Mouse (Mus musculus) liver, embryonic 13.5 days (tissue): ENCODE measurements around the gene Gm42878. TPM values are rescaled to one million over a fixed set of nuclear protein-coding genes. Genes with fewer than 3 reads are reported as not detected.

Source experiments
- ATAC-seq: fragments of 200-750 bp; cut with Nextera tagmentation; 2 replicates; pipeline ENCODE4 v1.8.0; 2017; ENCODE audit warnings: low read depth, mild to moderate bottlenecking, moderate number of reproducible peaks, moderate library complexity
- DNase-seq: peaks from one replicate; pipeline ENCODE4 v3.0.0; 2022
- H3K27ac ChIP-seq: fragments of 300-500 bp; sonication (generic); 2 replicates; pipeline ENCODE4 v1.5.1; 2015; ENCODE audit warnings: moderate library complexity, mild to moderate bottlenecking, inconsistent platforms
- H3K27me3 ChIP-seq: fragments of 300-500 bp; sonication (generic); 2 replicates; pipeline ENCODE4 v1.6.1; 2015; ENCODE audit warnings: mild to moderate bottlenecking, inconsistent platforms
- H3K36me3 ChIP-seq: fragments of 300-500 bp; sonication (generic); 2 replicates; pipeline ENCODE4 v1.6.1; 2015; ENCODE audit warnings: mild to moderate bottlenecking, inconsistent platforms
- H3K4me1 ChIP-seq: fragments of 300-500 bp; sonication (generic); replicated peaks from 2 replicates; pipeline ENCODE4 v1.6.1; 2015; ENCODE audit warnings: inconsistent platforms
- H3K4me2 ChIP-seq: fragments of 300-500 bp; sonication (generic); 2 replicates; pipeline ENCODE4 v1.6.1; 2015; ENCODE audit warnings: inconsistent platforms, mild to moderate bottlenecking, moderate library complexity
- H3K4me3 ChIP-seq: fragments of 300-500 bp; sonication (generic); replicated peaks from 2 replicates; pipeline ENCODE4 v1.5.1; 2015; ENCODE audit warnings: mild to moderate bottlenecking, inconsistent platforms
- H3K9ac ChIP-seq: fragments of 300-500 bp; sonication (generic); 2 replicates; pipeline ENCODE4 v1.6.1; 2015; ENCODE audit warnings: mild to moderate bottlenecking, inconsistent platforms
- H3K9me3 ChIP-seq: fragments of 300-500 bp; sonication (generic); replicated peaks from 2 replicates; pipeline ENCODE4 v1.6.1; 2016; ENCODE audit warnings: inconsistent platforms
- WGBS: fragments of 180-500 bp; shearing (Covaris S2); methylation state at CpG from one replicate; pipeline ENCODE4 v1.1.7; 2015; ENCODE audit not compliant: insufficient replicate concordance; 5-methylcytosine and 5-hydroxymethylcytosine counted together
- polyA plus RNA-seq: library from polyadenylated mRNA; unstranded; fragments of >200 nt; fragmentation: Nextera tagmentation; extraction: Ambion mirVana; gene quantifications from 2 replicates; pipeline ENCODE4 v1.2.1, GENCODE M21; 2015

Gene Gm42878
- polyA plus RNA-seq, 1 experiment from 2014 or later = not detected

DNA sequence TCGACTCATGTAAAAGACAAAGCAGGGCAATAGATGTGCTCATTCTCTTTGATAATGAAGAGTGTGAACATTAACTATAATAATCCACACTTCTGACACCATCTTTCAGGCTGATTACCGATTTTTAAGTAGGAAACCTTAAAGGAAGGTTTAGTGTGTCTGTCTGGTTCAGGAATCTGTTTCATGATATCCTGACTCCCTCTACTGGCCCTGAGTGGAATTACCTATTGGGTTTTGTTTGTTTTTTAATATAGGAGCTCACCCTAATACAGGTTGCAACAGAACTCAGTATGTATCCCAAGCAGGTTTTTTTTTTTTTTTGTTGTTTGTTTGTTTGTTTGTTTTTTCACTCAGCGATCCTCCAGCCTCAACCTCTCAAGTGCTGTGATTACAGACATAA, 67.6 kb downstream of the Gm42878 start:
- no peak overlapping the region for H3K4me2 ChIP-seq
- WGBS = 26% methylated on average over 3 of the region's 3 CpGs
- H3K36me3 ChIP-seq = no peaks in the 10 kb centered on the region
- peaks cover 37% of the 10 kb centered on the region for H3K4me1 ChIP-seq
- DNase-seq (peak; percentile 58), ATAC-seq (no peak)
- H3K27ac ChIP-seq = no peak overlapping the region
- H3K27me3 ChIP-seq = no peaks in the 10 kb centered on the region
- H3K9ac ChIP-seq = no peak overlapping the region
- H3K9me3 ChIP-seq = no peaks in the 10 kb centered on the region
- no peak overlapping the region for H3K4me3 ChIP-seq

DNA sequence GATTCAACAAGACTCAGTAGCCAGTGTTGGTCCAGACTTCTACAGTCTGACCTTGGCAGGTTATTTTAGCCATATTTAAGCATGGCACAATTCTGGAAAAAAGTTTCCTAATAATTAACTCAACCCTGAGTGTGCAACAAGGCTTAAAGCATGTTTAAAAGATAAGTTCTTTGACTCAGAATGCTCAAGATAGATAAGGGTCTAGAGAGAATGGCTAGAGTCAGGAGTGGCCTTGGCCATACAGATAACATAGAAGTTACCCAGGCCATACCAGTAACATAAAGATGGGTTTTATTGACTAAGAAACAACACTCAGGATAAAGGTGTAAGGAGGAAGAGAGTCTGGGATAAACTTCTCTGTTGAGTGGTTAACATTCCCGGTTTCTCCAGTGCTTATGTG, 69.2 kb downstream of the Gm42878 start:
- H3K36me3 ChIP-seq = no peaks in the 10 kb centered on the region
- peak overlapping the region; percentile 1; the same call in 1 of the 2 replicates for H3K9ac ChIP-seq
- DNase-seq (peak; percentile 42), ATAC-seq (peak; percentile 87)
- no peak overlapping the region for H3K4me3 ChIP-seq
- H3K27ac ChIP-seq = peak overlapping the region; percentile 74
- 31% methylated on average over 1 of the region's 1 CpGs for WGBS
- H3K4me1 ChIP-seq = peaks cover 50% of the 10 kb centered on the region
- H3K27me3 ChIP-seq = no peaks in the 10 kb centered on the region
- H3K4me2 ChIP-seq = peak overlapping the region; percentile 20
- H3K9me3 ChIP-seq = no peaks in the 10 kb centered on the region

GRCm38 (mm10) chr5:121474610-121475009, 70.7 kb downstream of the Gm42878 start:
- no peaks in the 10 kb centered on the region for H3K9me3 ChIP-seq
- H3K4me1 ChIP-seq = peaks cover 65% of the 10 kb centered on the region
- no peak overlapping the region for H3K4me2 ChIP-seq
- H3K27me3 ChIP-seq = no peaks in the 10 kb centered on the region
- WGBS = 81% methylated on average over 7 of the region's 7 CpGs
- H3K36me3 ChIP-seq = no peaks in the 10 kb centered on the region
- H3K4me3 ChIP-seq = no peak overlapping the region
- peak overlapping the region; percentile 74 for H3K27ac ChIP-seq
- H3K9ac ChIP-seq = no peak overlapping the region; the same call in 1 of the 2 replicates
- DNase-seq (no peak), ATAC-seq (no peak)

DNA sequence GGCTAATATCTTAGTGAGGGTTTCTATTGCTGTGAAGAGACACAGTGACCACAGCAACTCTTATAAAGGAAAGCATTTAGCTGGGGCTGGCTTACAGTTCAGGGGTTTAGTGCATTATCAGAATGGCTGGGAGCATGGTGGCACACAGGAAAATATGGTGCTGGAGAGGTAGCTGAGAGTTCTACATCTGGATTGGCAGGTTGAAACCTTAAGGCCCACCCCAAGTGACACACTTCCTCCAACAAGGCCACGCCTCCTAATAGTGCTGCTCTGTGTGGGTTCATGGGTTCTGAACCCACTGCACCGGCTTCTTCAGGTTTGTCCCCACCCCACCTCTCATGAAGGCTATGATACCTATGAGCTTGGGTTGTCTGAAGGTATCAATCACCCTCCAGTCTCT, 72.9 kb downstream of the Gm42878 start:
- Histone ChIP-seq H3K27me3 (no peaks in the 10 kb centered on the region), H3K4me2 (no peak overlapping the region), H3K9me3 (no peaks in the 10 kb centered on the region), H3K4me1 (peaks cover 70% of the 10 kb centered on the region), H3K4me3 (no peak overlapping the region), H3K36me3 (no peaks in the 10 kb centered on the region), H3K9ac (no peak overlapping the region), H3K27ac (0 out of 2 replicates have a peak overlapping the region, but pooled peaks have one; percentile 47)
- ATAC-seq = no peak
- WGBS = 69% methylated on average over 2 of the region's 2 CpGs
- no peak for DNase-seq

GRCm38 (mm10) chr5:121469566-121469965, 75.7 kb downstream of the Gm42878 start:
- H3K27ac ChIP-seq = peak overlapping the region; percentile 58; the same call in 1 of the 2 replicates
- no peaks in the 10 kb centered on the region for H3K9me3 ChIP-seq
- H3K36me3 ChIP-seq = no peaks in the 10 kb centered on the region
- H3K27me3 ChIP-seq = no peaks in the 10 kb centered on the region
- no peak overlapping the region for H3K4me3 ChIP-seq
- no peak overlapping the region for H3K9ac ChIP-seq
- DNase-seq (no peak), ATAC-seq (no peak)
- WGBS = 39% methylated on average over 3 of the region's 3 CpGs
- peaks cover 45% of the 10 kb centered on the region for H3K4me1 ChIP-seq
- H3K4me2 ChIP-seq = no peak overlapping the region

Other genes with a start within 250 kb of the Gm42878 start
- gene Trafd1, start 159.8 kb downstream of the Gm42878 start, polyA plus RNA-seq = 19.7 and 21.4 TPM in 2 replicates
- gene Naa25, start 147.5 kb downstream of the Gm42878 start, polyA plus RNA-seq = 32.8 and 37.7 TPM in 2 replicates
- 0.83 and 1.3 TPM in 2 replicates for gene Tmem116, start 93.6 kb downstream of the Gm42878 start, polyA plus RNA-seq
- gene Erp29, start 93.0 kb downstream of the Gm42878 start, polyA plus RNA-seq = 99.8 and 102 TPM in 2 replicates
- not detected in 2 replicates for gene Adam1b, start 42.0 kb downstream of the Gm42878 start, polyA plus RNA-seq
- gene Adam1a, start within 50 bp of the Gm42878 start, polyA plus RNA-seq = 0.33 and 0.48 TPM in 2 replicates
- 27.4 and 29.1 TPM in 2 replicates for gene Mapkapk5, start 423 bp upstream of the Gm42878 start, polyA plus RNA-seq
- 123 and 138 TPM in 2 replicates for gene Aldh2, start 48.3 kb upstream of the Gm42878 start, polyA plus RNA-seq
- gene Acad12, start 73.5 kb upstream of the Gm42878 start, polyA plus RNA-seq = 1.4 TPM in 2 replicates
- gene Acad10, start 115.0 kb upstream of the Gm42878 start, polyA plus RNA-seq = 2.0 and 2.4 TPM in 2 replicates
- gene Brap, start 115.1 kb upstream of the Gm42878 start, polyA plus RNA-seq = 23.9 and 25.5 TPM in 2 replicates
- gene Atxn2, start 165.9 kb upstream of the Gm42878 start, polyA plus RNA-seq = 16.0 and 17.6 TPM in 2 replicates